Mouse (Mus musculus): ENCODE results near the gene Sod2. TPM values are rescaled to one million over a fixed set of nuclear protein-coding genes. Genes with fewer than 3 reads are reported as not detected.
"Not testable (repeated sequence)": the region's sequence is repeated elsewhere in the genome, so short reads cannot be mapped to it uniquely, and the experiment has no call there.

The Sod2 gene
- polyA plus RNA-seq (2012; fragmentation: generic; extraction: Trizol): 107 TPM
- long read RNA-seq, experiment 1, full-length matches to known transcripts: 92 of 112 reads
- long read RNA-seq, experiment 1, partial matches to known transcripts: 4 of 112 reads
- long read RNA-seq, experiment 1, other reads (novel, unspliced or antisense): 16 of 112 reads
- long read RNA-seq, experiment 2, full-length matches to known transcripts: 59 of 62 reads
- long read RNA-seq, experiment 2, partial matches to known transcripts: 0 of 62 reads
- long read RNA-seq, experiment 2, other reads (novel, unspliced or antisense): 3 of 62 reads

DNA sequence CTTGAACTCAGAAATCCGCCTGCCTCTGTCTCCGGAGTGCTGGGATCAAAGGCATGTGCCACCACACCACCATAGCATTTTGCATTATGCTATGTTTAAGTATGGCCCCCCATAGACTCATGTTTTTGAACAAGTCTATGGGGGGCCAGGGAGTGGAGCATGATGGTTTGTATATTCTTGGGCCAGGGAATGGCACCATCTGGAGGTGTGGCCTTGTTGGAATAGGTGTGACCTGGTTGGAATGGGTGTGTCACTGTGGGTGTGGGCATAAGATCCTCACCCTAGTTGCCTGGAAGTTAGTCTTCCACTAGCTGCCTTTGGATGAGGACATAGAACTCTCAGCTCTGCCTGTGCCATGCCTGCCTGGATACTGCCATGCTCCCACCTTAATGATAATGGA is at the start of gene Sod2:
Gene Sod2 (plus strand): TSS at position 301 of the 400 bp plus-strand sequence.
- H3K4me3 ChIP-seq (ENCODE audit: insufficient read depth, poor library complexity, severe bottlenecking): peak within 1 kb of the TSS; percentile 51
- not testable (repeated sequence) for H3ac ChIP-seq (ENCODE audit: control insufficient read depth, insufficient read length, low read depth); H3K79me3 ChIP-seq (ENCODE audit: low read depth)

DNA sequence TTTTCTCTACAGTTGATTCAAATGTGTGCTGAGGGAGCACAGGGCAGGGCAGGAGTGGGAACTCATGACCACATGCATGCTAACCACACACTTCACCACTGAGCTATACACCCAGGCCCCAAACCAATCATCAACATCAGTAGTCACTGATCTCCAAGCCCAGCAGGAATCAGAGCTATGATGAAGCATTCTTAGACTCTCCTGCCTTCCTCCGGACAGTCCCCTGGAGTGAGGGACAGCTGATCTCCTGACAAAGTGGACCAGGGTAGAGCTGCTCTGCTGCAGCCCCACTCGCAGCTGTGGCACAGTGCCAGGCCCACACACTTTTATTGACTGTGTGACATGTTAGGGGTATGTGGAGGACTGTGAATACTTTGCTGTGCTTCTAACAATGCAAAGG is 47.3 kb upstream of the Sod2 start:
- not testable (repeated sequence) for H3K4me3 ChIP-seq (ENCODE audit: insufficient read depth, poor library complexity, severe bottlenecking); H3K27me3 ChIP-seq (ENCODE audit: control insufficient read depth, insufficient read depth, insufficient read length); H3K79me3 ChIP-seq (ENCODE audit: low read depth); H3K79me2 ChIP-seq (ENCODE audit: control insufficient read depth, insufficient read depth); H3ac ChIP-seq (ENCODE audit: control insufficient read depth, insufficient read length, low read depth)
- H3K36me3 ChIP-seq (ENCODE audit: control insufficient read depth, insufficient read depth): peaks cover 15% of the 10 kb centered on the region

More for the DNA sequence above, at the start of gene Sod2:
- not testable (repeated sequence) for H3K27me3 ChIP-seq (ENCODE audit: control insufficient read depth, insufficient read depth, insufficient read length); H3K36me3 ChIP-seq (ENCODE audit: control insufficient read depth, insufficient read depth)
- peaks cover 15% of the 10 kb centered on the region for H3K79me2 ChIP-seq (ENCODE audit: control insufficient read depth, insufficient read depth)

DNA sequence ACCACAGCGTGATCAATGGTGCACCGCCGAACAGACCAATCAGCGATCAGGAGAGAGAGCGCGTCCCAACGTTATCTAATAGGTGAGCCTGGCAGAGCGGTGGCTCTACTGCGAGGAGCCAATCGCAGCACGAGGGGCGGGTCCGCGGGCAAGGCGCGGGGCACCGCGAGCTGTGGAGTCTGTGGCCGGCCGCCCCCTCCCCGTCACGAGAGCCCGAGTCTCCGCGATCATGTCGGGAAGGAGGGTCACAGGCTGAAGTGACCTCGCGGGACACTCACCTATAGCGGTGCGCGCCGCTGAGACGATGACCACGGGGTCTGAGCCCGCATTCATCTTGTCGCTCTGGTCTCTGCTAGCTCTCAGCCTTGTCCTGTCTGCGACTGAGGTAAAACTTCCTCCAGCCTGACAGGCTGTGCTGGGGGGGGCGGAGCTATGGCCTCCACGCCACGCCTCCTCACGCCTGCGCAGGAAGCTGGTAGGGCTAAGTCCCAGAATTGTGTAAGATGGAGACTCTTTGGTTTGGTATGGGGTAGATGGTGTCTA is 46.2 kb upstream of the Sod2 start, which contains the start of gene Acat2:
Gene Acat2 (minus strand): TSS at position 417 of the 543 bp plus-strand sequence.
- Histone ChIP-seq H3K36me3 (ENCODE audit: control insufficient read depth, insufficient read depth) (peaks cover 15% of the 10 kb centered on the region), H3K27me3 (ENCODE audit: control insufficient read depth, insufficient read depth, insufficient read length) (no peaks in the 10 kb centered on the region), H3K79me3 (ENCODE audit: low read depth) (no peaks in the 10 kb centered on the region), H3K79me2 (ENCODE audit: control insufficient read depth, insufficient read depth) (no peaks in the 10 kb centered on the region), H3ac (ENCODE audit: control insufficient read depth, insufficient read length, low read depth) (peak within 1 kb of the TSS; percentile 88), H3K4me3 (ENCODE audit: insufficient read depth, poor library complexity, severe bottlenecking) (peak within 1 kb of the TSS; percentile 49)
- TF ChIP-seq CEBPB (IDR thresholded peaks at IDR 0.05; ENCODE audit: low read depth): no peak
- no peak for TF ChIP-seq MYOG (IDR thresholded peaks at IDR 0.05; ENCODE audit: control insufficient read depth, extremely low read depth, insufficient read length)
- TF ChIP-seq USF1 (IDR thresholded peaks at IDR 0.05; ENCODE audit: low read depth): no peak
- TF ChIP-seq MYOD1 (IDR thresholded peaks at IDR 0.05; ENCODE audit: control insufficient read depth, insufficient read length, low read depth): no peak
- TF ChIP-seq FOSL1 (IDR thresholded peaks at IDR 0.05; ENCODE audit: insufficient read depth, low read length, poor library complexity, severe bottlenecking): no peak
- no peak for TF ChIP-seq MAX (IDR thresholded peaks at IDR 0.05)
- no peak for TF ChIP-seq CTCF (IDR thresholded peaks at IDR 0.05; ENCODE audit: control insufficient read depth, insufficient read depth, insufficient read length)

DNA sequence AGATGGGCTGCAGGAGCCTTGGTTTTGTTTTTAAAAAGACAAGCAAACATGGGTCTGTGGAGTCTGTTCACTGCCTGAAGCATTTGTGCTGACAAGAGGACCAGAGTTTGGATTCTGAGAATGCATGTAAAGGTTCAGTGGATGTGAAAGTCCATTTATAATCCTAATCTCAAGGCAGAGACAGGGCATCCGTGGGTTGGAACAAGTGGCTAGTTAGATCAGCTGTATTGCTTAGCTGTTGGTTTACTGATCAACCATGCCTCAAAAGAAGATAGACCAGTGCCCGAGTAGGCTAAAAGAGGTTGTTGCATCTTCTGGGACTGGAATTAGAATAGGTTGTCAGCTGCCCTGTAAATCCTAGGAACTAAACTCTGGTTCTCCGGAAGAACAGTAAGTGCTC is 43.2 kb upstream of the Sod2 start:
- Histone ChIP-seq H3K4me3 (ENCODE audit: insufficient read depth, poor library complexity, severe bottlenecking) (no peak overlapping the region), H3K27me3 (ENCODE audit: control insufficient read depth, insufficient read depth, insufficient read length) (no peaks in the 10 kb centered on the region), H3ac (ENCODE audit: control insufficient read depth, insufficient read length, low read depth) (no peak overlapping the region), H3K36me3 (ENCODE audit: control insufficient read depth, insufficient read depth) (peaks cover 29% of the 10 kb centered on the region), H3K79me3 (ENCODE audit: low read depth) (no peaks in the 10 kb centered on the region), H3K79me2 (ENCODE audit: control insufficient read depth, insufficient read depth) (no peaks in the 10 kb centered on the region)
- TF ChIP-seq FOSL1 (IDR thresholded peaks at IDR 0.05; ENCODE audit: insufficient read depth, low read length, poor library complexity, severe bottlenecking) (no peak), MAX (IDR thresholded peaks at IDR 0.05) (no peak), CEBPB (IDR thresholded peaks at IDR 0.05; ENCODE audit: low read depth) (no peak), MYOG (IDR thresholded peaks at IDR 0.05; ENCODE audit: control insufficient read depth, extremely low read depth, insufficient read length) (no peak), MYOD1 (IDR thresholded peaks at IDR 0.05; ENCODE audit: control insufficient read depth, insufficient read length, low read depth) (no peak), CTCF (IDR thresholded peaks at IDR 0.05; ENCODE audit: control insufficient read depth, insufficient read depth, insufficient read length) (no peak), USF1 (IDR thresholded peaks at IDR 0.05; ENCODE audit: low read depth) (no peak)

DNA sequence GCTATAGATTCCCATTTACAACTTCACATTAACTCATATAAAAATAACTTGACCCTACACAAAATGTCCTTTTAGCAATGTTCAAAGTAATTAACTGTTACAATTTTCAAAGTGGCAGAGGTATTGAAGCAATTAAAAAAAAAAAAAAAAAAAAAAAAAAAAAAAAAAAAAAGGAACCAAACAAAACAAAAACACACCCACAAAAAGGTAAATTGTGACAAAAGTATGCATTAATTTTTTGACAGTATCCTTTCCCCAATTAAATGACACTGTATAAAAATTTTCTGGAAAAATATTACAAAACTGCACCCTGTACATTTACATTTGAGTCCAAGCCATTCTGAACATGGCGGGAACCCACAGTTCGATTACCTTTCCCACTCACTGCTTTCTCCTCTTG is 39.5 kb upstream of the Sod2 start:
- Histone ChIP-seq H3K79me2 (ENCODE audit: control insufficient read depth, insufficient read depth) (peaks cover 16% of the 10 kb centered on the region), H3K79me3 (ENCODE audit: low read depth) (peaks cover 3% of the 10 kb centered on the region), H3K4me3 (ENCODE audit: insufficient read depth, poor library complexity, severe bottlenecking) (no peak overlapping the region), H3ac (ENCODE audit: control insufficient read depth, insufficient read length, low read depth) (no peak overlapping the region), H3K27me3 (ENCODE audit: control insufficient read depth, insufficient read depth, insufficient read length) (no peaks in the 10 kb centered on the region), H3K36me3 (ENCODE audit: control insufficient read depth, insufficient read depth) (peaks cover 57% of the 10 kb centered on the region)
- TF ChIP-seq MYOG (IDR thresholded peaks at IDR 0.05; ENCODE audit: control insufficient read depth, extremely low read depth, insufficient read length) (no peak), MAX (IDR thresholded peaks at IDR 0.05) (no peak)

DNA sequence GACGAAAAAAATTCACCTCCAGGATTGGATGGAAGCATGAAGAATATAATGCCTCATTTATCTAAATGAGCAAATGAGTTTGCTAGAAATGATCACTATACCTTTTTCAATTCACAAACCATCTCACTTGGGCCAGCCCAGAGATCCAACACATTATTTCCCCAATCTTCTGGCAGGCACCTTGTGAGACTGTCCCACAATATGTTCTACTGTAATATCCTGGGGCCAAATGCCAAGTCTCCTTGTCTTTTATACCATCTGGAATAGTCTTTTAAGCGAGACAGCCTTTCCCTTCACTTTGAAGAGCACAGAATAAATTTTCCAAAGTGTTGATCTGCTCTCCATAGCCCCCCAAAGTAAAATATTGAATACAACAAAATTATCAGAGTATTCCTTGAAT is 32.8 kb upstream of the Sod2 start:
- no peak overlapping the region for H3K4me3 ChIP-seq (ENCODE audit: insufficient read depth, poor library complexity, severe bottlenecking)
- H3K36me3 ChIP-seq (ENCODE audit: control insufficient read depth, insufficient read depth): peaks cover 59% of the 10 kb centered on the region
- TF ChIP-seq USF1 (IDR thresholded peaks at IDR 0.05; ENCODE audit: low read depth): no peak
- TF ChIP-seq MYOD1 (IDR thresholded peaks at IDR 0.05; ENCODE audit: control insufficient read depth, insufficient read length, low read depth): no peak
- TF ChIP-seq MYOG (IDR thresholded peaks at IDR 0.05; ENCODE audit: control insufficient read depth, extremely low read depth, insufficient read length): no peak
- TF ChIP-seq CTCF (IDR thresholded peaks at IDR 0.05; ENCODE audit: control insufficient read depth, insufficient read depth, insufficient read length): no peak
- no peak for TF ChIP-seq FOSL1 (IDR thresholded peaks at IDR 0.05; ENCODE audit: insufficient read depth, low read length, poor library complexity, severe bottlenecking)
- no peak for TF ChIP-seq CEBPB (IDR thresholded peaks at IDR 0.05; ENCODE audit: low read depth)
- TF ChIP-seq MAX (IDR thresholded peaks at IDR 0.05): no peak

More for the DNA sequence above, 32.8 kb upstream of the Sod2 start:
- H3K79me3 ChIP-seq (ENCODE audit: low read depth): peaks cover 16% of the 10 kb centered on the region
- H3K27me3 ChIP-seq (ENCODE audit: control insufficient read depth, insufficient read depth, insufficient read length): no peaks in the 10 kb centered on the region
- no peak overlapping the region for H3ac ChIP-seq (ENCODE audit: control insufficient read depth, insufficient read length, low read depth)
- H3K79me2 ChIP-seq (ENCODE audit: control insufficient read depth, insufficient read depth): peaks cover 29% of the 10 kb centered on the region

Data from C2C12 (cell line).